Mouse (Mus musculus) liver, embryonic 11.5 days (tissue): ENCODE data around the gene Gpr173. TPM values are rescaled to one million over a fixed set of nuclear protein-coding genes. Genes with fewer than 3 reads are reported as not detected.
A peak's percentile ranks its signal among the peaks of the same experiment; 100 is the strongest.

ENCODE experiments used
- ATAC-seq: fragments of 200-750 bp; cut with Nextera tagmentation; replicated peaks from 2 replicates; pipeline ENCODE4 v1.8.0; 2017; ENCODE audit warnings: moderate number of reproducible peaks, mild to moderate bottlenecking, moderate TSS enrichment, moderate library complexity; ENCODE audit not compliant: low FRiP score
- DNase-seq: peaks from one replicate; pipeline ENCODE4 v3.0.0-alpha.2; 2017; ENCODE audit warnings: low spot score
- H3K27ac ChIP-seq: fragments of 300-500 bp; sonication (generic); 2 replicates; pipeline ENCODE4 v1.5.1; 2014; ENCODE audit warnings: mild to moderate bottlenecking, low read depth, low read length, control low read depth
- H3K27me3 ChIP-seq: fragments of 300-500 bp; sonication (generic); replicated peaks from 2 replicates; pipeline ENCODE4 v1.6.1; 2014; ENCODE audit warnings: low read length, mixed read lengths; ENCODE audit not compliant: control insufficient read depth, insufficient read depth
- H3K36me3 ChIP-seq: fragments of 300-500 bp; sonication (generic); 2 replicates; pipeline ENCODE4 v1.6.1; 2014; ENCODE audit warnings: mild to moderate bottlenecking, low read length, moderate library complexity, mixed read lengths; ENCODE audit not compliant: control insufficient read depth, insufficient read depth
- H3K4me1 ChIP-seq: fragments of 300-500 bp; sonication (generic); replicated peaks from 2 replicates; pipeline ENCODE4 v1.6.1; 2014; ENCODE audit warnings: low read length, mixed read lengths; ENCODE audit not compliant: control insufficient read depth, insufficient read depth
- H3K4me2 ChIP-seq: fragments of 300-500 bp; sonication (generic); 2 replicates; pipeline ENCODE4 v1.6.1; 2014; ENCODE audit warnings: mild to moderate bottlenecking, control low read depth, moderate library complexity
- H3K4me3 ChIP-seq: fragments of 300-500 bp; sonication (generic); 2 replicates; pipeline ENCODE4 v1.5.1; 2014; ENCODE audit warnings: low read depth, low read length, control low read depth
- H3K9ac ChIP-seq: fragments of 300-500 bp; sonication (generic); 2 replicates; pipeline ENCODE4 v1.6.1; 2014; ENCODE audit warnings: low read depth, low read length, control low read depth
- H3K9me3 ChIP-seq: fragments of 300-500 bp; sonication (generic); 2 replicates; pipeline ENCODE4 v1.6.1; 2016; ENCODE audit warnings: low read length, inconsistent platforms, mixed read lengths; ENCODE audit not compliant: control insufficient read depth
- whole genome bisulfite sequencing: fragments of 180-500 bp; shearing (Covaris S2); extraction: QIAGEN DNeasy Blood & Tissue Kit; methylation state at CpG from one replicate; pipeline ENCODE4 v1.1.7; 2014; 5-methylcytosine and 5-hydroxymethylcytosine counted together
- polyA plus RNA-seq: library from polyadenylated mRNA; unstranded; fragments of >200 nt; fragmentation: Nextera tagmentation; extraction: Ambion mirVana; gene quantifications from 2 replicates; pipeline ENCODE4 v1.2.1, GENCODE M21; 2014

Gene Gpr173
- polyA plus RNA-seq, 1 experiment from 2014 or later: 1.4 TPM

DNA sequence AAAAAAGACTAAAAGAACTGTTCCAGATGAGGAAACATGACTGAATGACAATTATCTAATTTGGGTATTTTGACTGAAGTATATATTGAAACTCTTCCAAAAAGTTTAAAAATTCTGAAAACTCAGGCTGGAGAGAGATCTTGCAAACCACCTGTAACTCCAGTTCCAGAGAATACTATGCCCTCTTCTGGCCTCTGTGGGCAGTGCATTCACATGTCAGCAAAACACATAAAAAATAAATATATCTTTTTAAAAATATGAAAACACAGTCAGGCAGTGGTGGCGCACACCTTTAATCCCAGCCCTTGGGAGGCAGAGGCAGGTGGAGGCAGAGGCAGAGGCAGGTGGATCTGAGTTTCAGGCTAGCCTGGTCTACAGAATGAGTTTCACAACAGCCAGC lies 44.9 kb downstream of the Gpr173 start:
- Histone ChIP-seq H3K4me3 (no peak overlapping the region), H3K27me3 (peaks cover 15% of the 10 kb centered on the region), H3K4me1 (peaks cover 3% of the 10 kb centered on the region; the same call in 1 of the 2 replicates), H3K9ac (no peak overlapping the region), H3K27ac (no peak overlapping the region), H3K4me2 (no peak overlapping the region), H3K9me3 (no peaks in the 10 kb centered on the region), H3K36me3 (no peaks in the 10 kb centered on the region)
- DNase-seq (no peak), ATAC-seq (no peak)
- 78% methylated on average over 1 of the region's 1 CpGs for WGBS

DNA sequence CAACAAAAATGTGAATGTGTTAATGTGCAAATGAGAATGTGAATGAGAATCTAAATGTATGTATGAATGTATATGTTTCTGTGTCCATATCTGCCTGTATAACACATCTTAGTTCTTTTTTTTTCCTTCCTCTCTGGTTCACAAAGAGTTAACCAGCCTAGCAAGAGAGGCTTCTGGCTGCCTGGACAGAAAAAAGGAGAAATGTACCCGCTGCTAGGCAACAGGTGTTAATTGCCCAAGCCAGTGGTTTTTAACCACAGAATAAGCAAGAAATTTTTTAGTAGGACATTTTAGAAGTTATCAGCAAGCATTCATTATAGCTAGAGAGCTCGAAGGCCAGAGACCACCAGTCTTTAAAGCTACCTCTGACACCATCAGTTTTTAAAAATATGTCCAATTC lies 45.7 kb downstream of the Gpr173 start:
- H3K4me2 ChIP-seq: no peak overlapping the region
- no peaks in the 10 kb centered on the region for H3K9me3 ChIP-seq
- H3K4me1 ChIP-seq: peaks cover 3% of the 10 kb centered on the region; the same call in 1 of the 2 replicates
- no peak overlapping the region for H3K27ac ChIP-seq
- H3K4me3 ChIP-seq: no peak overlapping the region
- H3K9ac ChIP-seq: no peak overlapping the region
- peaks cover 15% of the 10 kb centered on the region for H3K27me3 ChIP-seq
- H3K36me3 ChIP-seq: no peaks in the 10 kb centered on the region
- ATAC-seq: no peak
- DNase-seq: no peak
- WGBS: 34% methylated on average over 2 of the region's 2 CpGs

DNA sequence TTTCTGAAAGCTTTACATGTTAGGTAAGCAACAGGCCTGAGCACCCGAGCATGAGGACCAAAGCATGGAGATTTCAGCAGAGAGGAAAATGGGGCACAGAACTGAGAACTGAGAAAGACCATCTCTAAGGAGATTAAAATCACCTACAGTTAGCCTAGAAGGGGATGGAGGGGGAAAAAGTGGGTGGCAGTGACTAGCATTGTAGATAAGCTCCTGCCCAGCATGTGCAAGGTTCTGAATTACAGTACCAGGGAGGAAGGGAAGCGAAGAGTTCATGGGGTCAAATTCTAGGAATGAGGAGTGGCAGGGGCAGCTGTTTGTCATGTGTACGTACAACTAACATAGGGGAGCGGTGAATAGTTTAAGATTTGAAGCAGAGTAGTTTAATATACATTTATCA lies 48.0 kb downstream of the Gpr173 start:
- ATAC-seq (no peak), DNase-seq (no peak)
- no peaks in the 10 kb centered on the region for H3K9me3 ChIP-seq
- H3K9ac ChIP-seq: no peak overlapping the region
- no peak overlapping the region for H3K4me2 ChIP-seq
- no peak overlapping the region for H3K27ac ChIP-seq
- 71% methylated on average over 4 of the region's 4 CpGs for WGBS
- H3K4me3 ChIP-seq: no peak overlapping the region
- H3K36me3 ChIP-seq: no peaks in the 10 kb centered on the region; the same call in 1 of the 2 replicates
- peaks cover 3% of the 10 kb centered on the region; the same call in 1 of the 2 replicates for H3K4me1 ChIP-seq
- H3K27me3 ChIP-seq: peaks cover 5% of the 10 kb centered on the region

DNA sequence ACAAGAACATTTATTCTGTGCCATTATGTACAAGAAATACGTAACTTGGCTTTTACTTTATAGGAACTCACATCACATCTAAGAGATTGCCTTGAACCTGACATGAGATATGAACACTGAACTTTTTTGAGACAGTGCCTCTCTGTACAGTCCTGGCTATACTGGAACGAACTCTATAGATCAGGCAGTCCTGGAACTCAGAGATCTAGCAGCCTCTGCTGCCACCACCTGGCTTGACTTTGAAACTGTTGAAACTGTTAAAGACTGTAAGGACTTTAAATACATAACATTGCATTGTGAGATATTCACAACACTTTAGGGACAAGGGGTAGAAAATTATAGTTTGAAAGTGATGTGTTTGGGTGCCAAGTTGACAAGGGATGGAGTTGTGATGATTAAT lies 60.6 kb downstream of the Gpr173 start:
- H3K9me3 ChIP-seq: no peaks in the 10 kb centered on the region
- peak; percentile 81 for ATAC-seq
- no peaks in the 10 kb centered on the region for H3K27me3 ChIP-seq
- peak overlapping the region; percentile 48; the same call in 1 of the 2 replicates for H3K27ac ChIP-seq
- 57% methylated on average over 2 of the region's 2 CpGs for WGBS
- H3K9ac ChIP-seq: no peak overlapping the region
- H3K4me1 ChIP-seq: no peaks in the 10 kb centered on the region
- DNase-seq: no peak
- H3K4me2 ChIP-seq: no peak overlapping the region
- H3K36me3 ChIP-seq: no peaks in the 10 kb centered on the region
- H3K4me3 ChIP-seq: no peak overlapping the region

DNA sequence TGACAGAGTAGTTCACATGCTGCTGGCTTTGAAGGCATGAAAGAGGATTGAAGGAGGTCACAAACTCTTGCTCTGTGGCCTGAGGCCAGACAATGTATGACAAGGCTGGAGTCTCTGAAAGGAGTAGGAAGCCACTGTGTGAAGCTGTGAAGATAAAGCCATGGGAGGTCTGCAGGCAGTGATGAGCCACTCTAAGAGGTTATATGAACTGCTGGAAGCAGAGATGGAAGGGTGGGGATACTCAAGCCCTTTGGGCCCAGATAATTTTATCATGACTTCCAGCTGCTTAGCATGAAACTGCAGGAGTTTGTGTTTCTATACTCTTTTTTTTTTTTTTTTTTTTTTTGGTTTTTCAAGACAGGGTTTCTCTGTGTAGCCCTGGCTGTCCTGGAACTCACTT lies 61.1 kb downstream of the Gpr173 start:
- H3K4me2 ChIP-seq: no peak overlapping the region
- no peaks in the 10 kb centered on the region for H3K9me3 ChIP-seq
- H3K4me1 ChIP-seq: no peaks in the 10 kb centered on the region
- no peak overlapping the region for H3K4me3 ChIP-seq
- DNase-seq (no peak), ATAC-seq (peak; percentile 99)
- no peak overlapping the region for H3K9ac ChIP-seq
- H3K27me3 ChIP-seq: no peaks in the 10 kb centered on the region
- no peaks in the 10 kb centered on the region for H3K36me3 ChIP-seq
- peak overlapping the region; percentile 48; the same call in 1 of the 2 replicates for H3K27ac ChIP-seq

DNA sequence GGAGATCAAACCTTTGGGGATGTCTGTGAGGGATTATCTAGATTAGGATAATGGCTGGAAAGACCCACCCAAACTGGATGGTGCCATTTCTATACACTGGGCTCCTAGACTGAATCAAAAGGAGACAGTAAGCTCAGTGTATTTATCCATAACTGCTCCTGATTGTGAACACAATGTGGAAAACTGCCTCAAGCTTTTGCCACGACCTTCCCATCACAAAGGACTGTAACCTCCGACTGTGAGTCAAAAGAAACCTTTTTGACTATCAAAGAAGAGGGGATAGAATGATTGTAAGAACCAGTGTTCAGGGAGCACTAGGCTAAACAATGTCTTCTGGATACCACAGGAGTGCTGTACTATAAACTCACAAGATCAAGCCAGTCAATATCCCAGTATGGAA lies 62.3 kb downstream of the Gpr173 start:
- Histone ChIP-seq H3K27ac (peak overlapping the region; percentile 30; the same call in 1 of the 2 replicates), H3K4me3 (no peak overlapping the region), H3K9me3 (no peaks in the 10 kb centered on the region), H3K36me3 (no peaks in the 10 kb centered on the region), H3K9ac (no peak overlapping the region), H3K4me2 (no peak overlapping the region), H3K4me1 (no peaks in the 10 kb centered on the region), H3K27me3 (peaks cover 2% of the 10 kb centered on the region; the same call in 1 of the 2 replicates)
- ATAC-seq (no peak), DNase-seq (no peak)
- WGBS: 66% methylated on average over 2 of the region's 2 CpGs

Other genes with a start within 250 kb of the Gpr173 start
- 0.86 and 1.8 TPM in 2 replicates for gene Iqsec2, start 224.4 kb downstream of the Gpr173 start, polyA plus RNA-seq
- gene Kdm5c, start 135.7 kb downstream of the Gpr173 start, polyA plus RNA-seq: 40.6 and 40.8 TPM in 2 replicates
- gene Kantr, start 41.2 kb downstream of the Gpr173 start, polyA plus RNA-seq: 9.4 and 9.5 TPM in 2 replicates
- 14.6 and 16.1 TPM in 2 replicates for gene Tspyl2, start 26.3 kb downstream of the Gpr173 start, polyA plus RNA-seq
- gene Cldn34a, start 194.6 kb upstream of the Gpr173 start, polyA plus RNA-seq: not detected in 2 replicates